Mouse (Mus musculus): ENCODE data around the gene Cdc20b. TPM values are rescaled to one million over a fixed set of nuclear protein-coding genes. Genes with fewer than 3 reads are reported as not detected.

Cdc20b gene
- total RNA-seq, 2 experiments from 2014 or later, result not detected

- DNase-seq (ENCODE audit: low spot score), result no peak
These were observed 11.4 kb upstream of the Cdc20b start for GRCm38 (mm10) chr13:113023274-113024143.

- DNase-seq (ENCODE audit: low spot score), result no peak
These were observed 3.6 kb upstream of the Cdc20b start for GRCm38 (mm10) chr13:113031351-113031750.

GRCm38 (mm10) chr13:113031792-113032571 lies 2.9 kb upstream of the Cdc20b start:
- DNase-seq (ENCODE audit: low spot score), result no peak

- no peak for DNase-seq (ENCODE audit: low spot score)
These were observed 2.1 kb upstream of the Cdc20b start for GRCm38 (mm10) chr13:113032831-113033230.

- DNase-seq (ENCODE audit: low spot score), result no peak
These were observed 532 bp upstream of the Cdc20b start for GRCm38 (mm10) chr13:113034271-113034886.

GRCm38 (mm10) chr13:113035852-113036251 lies 941 bp downstream of the Cdc20b start:
- DNase-seq (ENCODE audit: low spot score), result peak; percentile 84

- DNase-seq (ENCODE audit: low spot score), result no peak
These were observed 10.0 kb downstream of the Cdc20b start for GRCm38 (mm10) chr13:113044876-113045275.

- DNase-seq (ENCODE audit: low spot score), result no peak
These were observed 10.7 kb downstream of the Cdc20b start for GRCm38 (mm10) chr13:113045458-113046110.

GRCm38 (mm10) chr13:113046211-113046883 lies 11.4 kb downstream of the Cdc20b start, which contains the start of gene Gpx8:
TSS of gene Gpx8 (minus strand) at chr13:113046410.
- DNase-seq (ENCODE audit: low spot score), result peak; percentile 41

GRCm38 (mm10) chr13:113047018-113047417 lies 12.1 kb downstream of the Cdc20b start:
- no peak for DNase-seq (ENCODE audit: low spot score)

- DNase-seq (ENCODE audit: low spot score), result no peak
These were observed 12.7 kb downstream of the Cdc20b start for GRCm38 (mm10) chr13:113047647-113048046.

GRCm38 (mm10) chr13:113054230-113054629 lies 19.3 kb downstream of the Cdc20b start:
- no peak for DNase-seq (ENCODE audit: low spot score)

GRCm38 (mm10) chr13:113055826-113056225 lies 20.9 kb downstream of the Cdc20b start:
- DNase-seq (ENCODE audit: low spot score), result no peak

GRCm38 (mm10) chr13:113061746-113062145 lies 26.8 kb downstream of the Cdc20b start:
- DNase-seq (ENCODE audit: low spot score), result no peak

GRCm38 (mm10) chr13:113064542-113064941 lies 29.6 kb downstream of the Cdc20b start:
- no peak for DNase-seq (ENCODE audit: low spot score)

GRCm38 (mm10) chr13:113079021-113079420 lies 44.1 kb downstream of the Cdc20b start:
- no peak for DNase-seq (ENCODE audit: low spot score)

GRCm38 (mm10) chr13:113082101-113082500 lies 47.2 kb downstream of the Cdc20b start:
- DNase-seq (ENCODE audit: low spot score), result no peak

- no peak for DNase-seq (ENCODE audit: low spot score)
These were observed 49.8 kb downstream of the Cdc20b start for GRCm38 (mm10) chr13:113084732-113085131.

GRCm38 (mm10) chr13:113087226-113088017 lies 52.5 kb downstream of the Cdc20b start:
- DNase-seq (ENCODE audit: low spot score), result no peak

- DNase-seq (ENCODE audit: low spot score), result no peak
These were observed 55.6 kb downstream of the Cdc20b start for GRCm38 (mm10) chr13:113090489-113090888.
